Mouse (Mus musculus) CD4-positive, CD25-positive, alpha-beta regulatory T cell, adult 2 months (primary cell): ENCODE results near the gene Calml4.

ENCODE experiments used
- DNase-seq: peaks from one replicate; pipeline ENCODE4 v3.0.0-alpha.2; 2012; ENCODE audit warnings: low read depth, low spot score

Gene Calml4

GRCm38 (mm10) chr9:62901736-62902135 lies 43.9 kb downstream of the Calml4 start:
- no peak for DNase-seq

- DNase-seq = no peak
Observed at GRCm38 (mm10) chr9:62903841-62904240, 46.0 kb downstream of the Calml4 start.

GRCm38 (mm10) chr9:62905039-62905438 lies 47.2 kb downstream of the Calml4 start:
- DNase-seq = no peak

GRCm38 (mm10) chr9:62913390-62914069 lies 55.6 kb downstream of the Calml4 start:
- DNase-seq = no peak

- no peak for DNase-seq
Observed at GRCm38 (mm10) chr9:62917059-62917458, 59.2 kb downstream of the Calml4 start.

- DNase-seq = peak; percentile 19
Observed at GRCm38 (mm10) chr9:62920877-62921276, 63.0 kb downstream of the Calml4 start.

GRCm38 (mm10) chr9:62924886-62925610 lies 67.2 kb downstream of the Calml4 start:
- DNase-seq = no peak
